Comparison of ENCODE assay signal across 16 mouse cellular contexts in genomic region chr9:60460010-60460982, GRCm38 (mm10).
DNase-seq lines count a peak whose midpoint lies in the region; ATAC-seq and TF ChIP-seq lines count a peak whose summit lies in the region.
"Had no signal": no experiment of that assay in that cellular context is flagged by ENCODE, and none has a peak within 500 bp of the region (broad histone marks: within the 10 kb centered on the region; RNA-seq: fewer than 3 reads in every experiment).

No protein-coding gene starts in this region.

- ATAC-seq in hindbrain, embryonic 12.5 days (ENCODE audit: low FRiP score) = peak; percentile 55
- no peak for ATAC-seq in hindbrain, postnatal 0 days
- ATAC-seq in hindbrain, embryonic 13.5 days (ENCODE audit: low FRiP score) = no peak

- H3K9ac ChIP-seq in hindbrain, embryonic 12.5 days = no peak overlapping the region
- H3K9ac ChIP-seq in hindbrain, postnatal 0 days (replicated peaks; ENCODE audit: low read length) = no peak overlapping the region
- H3K9ac ChIP-seq in hindbrain, embryonic 13.5 days = no peak overlapping the region
- H3K9ac ChIP-seq: limb, embryonic 13.5 days; liver, embryonic 14.5 days had no signal

- H3K36me3 ChIP-seq in hindbrain, embryonic 12.5 days = no peaks in the 10 kb centered on the region
- no peaks in the 10 kb centered on the region for H3K36me3 ChIP-seq in hindbrain, postnatal 0 days (ENCODE audit: insufficient read depth, low read length)
- H3K36me3 ChIP-seq in forebrain, embryonic 10.5 days (replicated peaks) = no peaks in the 10 kb centered on the region
- H3K36me3 ChIP-seq in hindbrain, embryonic 13.5 days = no peaks in the 10 kb centered on the region
- H3K36me3 ChIP-seq: limb, embryonic 13.5 days had no signal

- H3K4me3 ChIP-seq in hindbrain, embryonic 12.5 days = no peak overlapping the region
- H3K4me3 ChIP-seq in hindbrain, postnatal 0 days (ENCODE audit: low read length) = no peak overlapping the region
- H3K4me3 ChIP-seq in forebrain, embryonic 10.5 days = peak overlapping the region; percentile 19; the same call in 1 of the 2 replicates
- no peak overlapping the region for H3K4me3 ChIP-seq in hindbrain, embryonic 13.5 days
- H3K4me3 ChIP-seq in cerebellum, adult 2 months (replicated peaks; ENCODE audit: insufficient read depth, low read depth, low read length) = no peak overlapping the region
- H3K4me3 ChIP-seq: limb, embryonic 13.5 days; myocyte had no signal

- DNase-seq in hindbrain, postnatal 0 days (ENCODE audit: low spot score) = no peak
- DNase-seq in forebrain, embryonic 10.5 days (ENCODE audit: extremely low spot score, low spot score) = peak; percentile 31
- DNase-seq in MN1 (ENCODE audit: low spot score) = no peak
- no peak for DNase-seq in kidney, adult 18-20 months
- DNase-seq in cerebellum, adult 2 months = no peak
- DNase-seq: adrenal gland, postnatal 36 days; cerebellum, adult 9-11 months; gastrocnemius, postnatal 10 days; kidney, adult 8-10 months; kidney, postnatal 4 days; thymus, adult 18-20 months had no signal

- WGBS in hindbrain, embryonic 12.5 days = 39% methylated on average over 13 of the region's 13 CpGs
- WGBS in hindbrain, postnatal 0 days = 39% methylated on average over 13 of the region's 13 CpGs
- 61% methylated on average over 13 of the region's 13 CpGs for WGBS in forebrain, embryonic 10.5 days
- WGBS in hindbrain, embryonic 13.5 days = 34% methylated on average over 13 of the region's 13 CpGs
- 81% methylated on average over 13 of the region's 13 CpGs for WGBS in cerebellum, adult 2 months

- no peak overlapping the region for H3K4me2 ChIP-seq in hindbrain, embryonic 12.5 days (replicated peaks)
- no peak overlapping the region for H3K4me2 ChIP-seq in hindbrain, postnatal 0 days (ENCODE audit: low read depth, low read length)
- no peak overlapping the region for H3K4me2 ChIP-seq in hindbrain, embryonic 13.5 days
- H3K4me2 ChIP-seq: limb, embryonic 13.5 days had no signal

- H3K9me3 ChIP-seq in hindbrain, embryonic 12.5 days (replicated peaks) = no peaks in the 10 kb centered on the region
- no peaks in the 10 kb centered on the region for H3K9me3 ChIP-seq in hindbrain, postnatal 0 days (ENCODE audit: low read length)
- H3K9me3 ChIP-seq in forebrain, embryonic 10.5 days = no peaks in the 10 kb centered on the region
- H3K9me3 ChIP-seq in hindbrain, embryonic 13.5 days = no peaks in the 10 kb centered on the region
- H3K9me3 ChIP-seq: limb, embryonic 13.5 days had no signal

- no peak for TF ChIP-seq POLR2A in cerebellum, adult 2 months (IDR thresholded peaks at IDR 0.05; ENCODE audit: borderline replicate concordance, insufficient read depth, low read length)

- H3K4me1 ChIP-seq in hindbrain, embryonic 12.5 days = peaks cover 40% of the 10 kb centered on the region
- peaks cover 18% of the 10 kb centered on the region; the same call in 1 of the 2 replicates for H3K4me1 ChIP-seq in hindbrain, postnatal 0 days (ENCODE audit: insufficient read depth, low read length)
- H3K4me1 ChIP-seq in forebrain, embryonic 10.5 days = peaks cover 68% of the 10 kb centered on the region
- peaks cover 41% of the 10 kb centered on the region for H3K4me1 ChIP-seq in hindbrain, embryonic 13.5 days (replicated peaks)
- H3K4me1 ChIP-seq in cerebellum, adult 2 months (ENCODE audit: control insufficient read depth, insufficient read depth, low read length) = peaks cover 13% of the 10 kb centered on the region

- no peaks in the 10 kb centered on the region; the same call in 1 of the 2 replicates for H3K27me3 ChIP-seq in hindbrain, embryonic 12.5 days
- no peaks in the 10 kb centered on the region; the same call in 1 of the 2 replicates for H3K27me3 ChIP-seq in hindbrain, postnatal 0 days (ENCODE audit: insufficient read depth, low read length)
- peaks cover 43% of the 10 kb centered on the region for H3K27me3 ChIP-seq in forebrain, embryonic 10.5 days (ENCODE audit: poor library complexity, severe bottlenecking)
- peaks cover 7% of the 10 kb centered on the region; the same call in 1 of the 2 replicates for H3K27me3 ChIP-seq in hindbrain, embryonic 13.5 days
- no peaks in the 10 kb centered on the region for H3K27me3 ChIP-seq in cerebellum, adult 2 months (ENCODE audit: control insufficient read depth, insufficient read depth, low read length)

- no peak for TF ChIP-seq CTCF in hindbrain, postnatal 0 days (IDR thresholded peaks at IDR 0.05; ENCODE audit: low read depth)
- no peak for TF ChIP-seq CTCF in cerebellum, adult 2 months (IDR thresholded peaks at IDR 0.05; ENCODE audit: borderline replicate concordance, insufficient read depth, low read depth, low read length)

- H3K27ac ChIP-seq in hindbrain, embryonic 12.5 days = 0 out of 2 replicates have a peak overlapping the region, but pooled peaks have one; percentile 35
- H3K27ac ChIP-seq in hindbrain, postnatal 0 days = no peak overlapping the region
- peak overlapping the region; percentile 82 for H3K27ac ChIP-seq in forebrain, embryonic 10.5 days
- 0 out of 2 replicates have a peak overlapping the region, but pooled peaks have one; percentile 6 for H3K27ac ChIP-seq in hindbrain, embryonic 13.5 days
- no peak overlapping the region for H3K27ac ChIP-seq in cerebellum, adult 2 months (ENCODE audit: insufficient read depth, low read length)
- H3K27ac ChIP-seq: limb, embryonic 13.5 days; liver, embryonic 14.5 days had no signal

Comparison
In these comparisons a context has a peak if more than half of its experiments do, and no peak if none do; other contexts are left out.
1. H3K27ac ChIP-seq: peak in hindbrain, embryonic 12.5 days (single experiment), forebrain, embryonic 10.5 days (single experiment) and hindbrain, embryonic 13.5 days (single experiment); none in hindbrain, postnatal 0 days (single experiment) and cerebellum, adult 2 months (single experiment).